Mouse (Mus musculus) gastrocnemius, adult 2 months (tissue): ENCODE results near the gene Gm11492. TPM values are rescaled to one million over a fixed set of nuclear protein-coding genes. Genes with fewer than 3 reads are reported as not detected.
A peak's percentile ranks its signal among the peaks of the same experiment; 100 is the strongest.

Source experiments
- DNase-seq: peaks from one replicate; pipeline ENCODE4 v3.0.0; 2022
- H3K27ac ChIP-seq: fragments of 200-600 bp; 2 replicates; pipeline ENCODE4 v1.8.1; 2022; ENCODE audit warnings: mild to moderate bottlenecking
- H3K4me3 ChIP-seq: fragments of 200-600 bp; 2 replicates; pipeline ENCODE4 v1.8.1; 2022; ENCODE audit warnings: mild to moderate bottlenecking, moderate library complexity
- CTCF ChIP-seq: fragments of 200-600 bp; IDR thresholded peaks from 2 replicates; pipeline ENCODE4 v1.8.1; 2022; ENCODE audit warnings: antibody characterized with exemption, mild to moderate bottlenecking, moderate library complexity
- intact Hi-C: fragments of 180-260 bp; cut with DNase I; formaldehyde crosslinking; loops from one replicate; pipeline ENCODE4 v1.15.1; 2025
- long read RNA-seq, 2 experiments: library from polyadenylated mRNA; stranded (forward); transcript quantifications; one replicate each; pipeline ENCODE4 v2.0.0; 2021
- total RNA-seq, 2 experiments: library from RNA; stranded (reverse); gene quantifications; 2 replicates each; pipeline ENCODE4 v1.2.3; 2021

Gene Gm11492
- total RNA-seq, result not detected
- long read RNA-seq, experiment 1, result 0 reads
- long read RNA-seq, experiment 2, result 0 reads

GRCm38 (mm10) chr11:87566501-87566900, at the start of gene Gm11492:
Gm11492 (plus strand) TSS chr11:87566653.
- no peak for TF ChIP-seq CTCF
- Histone ChIP-seq H3K4me3 (no peak within 1 kb of the TSS), H3K27ac (peak within 1 kb of the TSS; percentile 71)
- intact Hi-C loops, result no loop called here
- no peak for DNase-seq

- H3K27ac ChIP-seq, result no peak overlapping the region
- peak; percentile 70 for TF ChIP-seq CTCF
- DNase-seq, result peak; percentile 46
- H3K4me3 ChIP-seq, result no peak overlapping the region
- intact Hi-C loops, result no loop called here
Observed at GRCm38 (mm10) chr11:87519260-87519659, 47.2 kb upstream of the Gm11492 start.

GRCm38 (mm10) chr11:87523466-87523865, 43.0 kb upstream of the Gm11492 start:
- no peak overlapping the region for H3K27ac ChIP-seq
- intact Hi-C loops, result loop anchor here (5.0 kb wide), 1 partner anchor 306 kb away; no protein-coding TSS in a partner anchor
- TF ChIP-seq CTCF, result no peak
- DNase-seq, result no peak
- H3K4me3 ChIP-seq, result no peak overlapping the region

GRCm38 (mm10) chr11:87523967-87524366, 42.5 kb upstream of the Gm11492 start:
- no peak for DNase-seq
- intact Hi-C loops, result loop anchor here (5.0 kb wide), 1 partner anchor 307 kb away; no protein-coding TSS in a partner anchor
- TF ChIP-seq CTCF, result no peak
- H3K27ac ChIP-seq, result no peak overlapping the region
- no peak overlapping the region for H3K4me3 ChIP-seq

- Histone ChIP-seq H3K27ac (no peak overlapping the region), H3K4me3 (no peak overlapping the region)
- DNase-seq, result no peak
- intact Hi-C loops, result loop anchor here (5.0 kb wide), 1 partner anchor 307 kb away; no protein-coding TSS in a partner anchor
- no peak for TF ChIP-seq CTCF
Observed at GRCm38 (mm10) chr11:87524780-87525179, 41.7 kb upstream of the Gm11492 start.

GRCm38 (mm10) chr11:87527364-87527763, 39.1 kb upstream of the Gm11492 start:
- H3K4me3 ChIP-seq, result no peak overlapping the region
- intact Hi-C loops, result no loop called here
- no peak for DNase-seq
- no peak overlapping the region for H3K27ac ChIP-seq
- no peak for TF ChIP-seq CTCF

GRCm38 (mm10) chr11:87527990-87528389, 38.5 kb upstream of the Gm11492 start:
- Histone ChIP-seq H3K4me3 (no peak overlapping the region), H3K27ac (no peak overlapping the region)
- DNase-seq, result no peak
- peak; percentile 33; the same call in 1 of the 2 replicates for TF ChIP-seq CTCF
- intact Hi-C loops, result no loop called here

- DNase-seq, result no peak
- intact Hi-C loops, result no loop called here
- H3K4me3 ChIP-seq, result no peak overlapping the region
- peak; percentile 44 for TF ChIP-seq CTCF
- H3K27ac ChIP-seq, result no peak overlapping the region
Observed at GRCm38 (mm10) chr11:87531695-87532094, 34.8 kb upstream of the Gm11492 start.

- intact Hi-C loops, result no loop called here
- Histone ChIP-seq H3K4me3 (no peak overlapping the region), H3K27ac (no peak overlapping the region)
- TF ChIP-seq CTCF, result no peak
- DNase-seq, result no peak
Observed at GRCm38 (mm10) chr11:87542285-87542684, 24.2 kb upstream of the Gm11492 start.

GRCm38 (mm10) chr11:87542906-87543305, 23.5 kb upstream of the Gm11492 start:
- no peak overlapping the region for H3K4me3 ChIP-seq
- H3K27ac ChIP-seq, result no peak overlapping the region
- no peak for TF ChIP-seq CTCF
- DNase-seq, result no peak
- intact Hi-C loops, result no loop called here

GRCm38 (mm10) chr11:87553342-87553741, 13.1 kb upstream of the Gm11492 start:
- Histone ChIP-seq H3K27ac (no peak overlapping the region), H3K4me3 (no peak overlapping the region)
- no peak for DNase-seq
- intact Hi-C loops, result no loop called here
- TF ChIP-seq CTCF, result no peak

- H3K27ac ChIP-seq, result no peak overlapping the region
- TF ChIP-seq CTCF, result no peak
- H3K4me3 ChIP-seq, result no peak overlapping the region
- intact Hi-C loops, result no loop called here
- no peak for DNase-seq
Observed at GRCm38 (mm10) chr11:87554386-87554785, 12.1 kb upstream of the Gm11492 start.

- no peak for DNase-seq
- TF ChIP-seq CTCF, result no peak
- H3K4me3 ChIP-seq, result no peak overlapping the region
- intact Hi-C loops, result no loop called here
- no peak overlapping the region for H3K27ac ChIP-seq
Observed at GRCm38 (mm10) chr11:87555106-87555703, 11.2 kb upstream of the Gm11492 start.

- no peak overlapping the region for H3K4me3 ChIP-seq
- no peak for DNase-seq
- H3K27ac ChIP-seq, result no peak overlapping the region
- intact Hi-C loops, result no loop called here
- no peak for TF ChIP-seq CTCF
Observed at GRCm38 (mm10) chr11:87561208-87561607, 5.2 kb upstream of the Gm11492 start.
